Mouse (Mus musculus) lung, postnatal 4 days (tissue): ENCODE results near the gene Zdhhc22.
A peak's percentile ranks its signal among the peaks of the same experiment; 100 is the strongest.

Source experiments
- DNase-seq, 2 experiments: peaks; one replicate each; pipeline ENCODE4 v3.0.0; 2021

The Zdhhc22 gene

DNA sequence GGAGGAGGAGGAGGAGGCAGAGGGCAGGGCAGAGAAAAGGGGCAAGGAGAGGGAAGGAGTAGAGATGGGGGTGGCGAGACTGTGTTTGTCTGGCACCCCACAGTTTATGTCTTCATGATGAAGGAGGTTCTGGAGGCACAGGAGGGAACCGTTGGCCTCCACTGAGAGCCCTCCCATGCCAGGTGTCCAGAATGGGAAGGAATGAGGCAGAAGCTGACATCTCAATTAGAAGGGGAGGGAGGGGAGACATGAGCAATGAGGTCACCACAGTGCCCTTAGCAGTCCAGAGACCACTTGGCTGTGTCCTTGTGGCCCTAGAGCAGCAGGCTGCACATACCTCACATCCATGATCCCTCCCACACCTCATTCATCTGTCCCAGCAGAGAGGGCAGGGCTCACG is 4.5 kb upstream of the Zdhhc22 start:
- DNase-seq = no peak

- no peak for DNase-seq
Observed at GRCm38 (mm10) chr12:86994166-86994565, 3.9 kb upstream of the Zdhhc22 start.

DNA sequence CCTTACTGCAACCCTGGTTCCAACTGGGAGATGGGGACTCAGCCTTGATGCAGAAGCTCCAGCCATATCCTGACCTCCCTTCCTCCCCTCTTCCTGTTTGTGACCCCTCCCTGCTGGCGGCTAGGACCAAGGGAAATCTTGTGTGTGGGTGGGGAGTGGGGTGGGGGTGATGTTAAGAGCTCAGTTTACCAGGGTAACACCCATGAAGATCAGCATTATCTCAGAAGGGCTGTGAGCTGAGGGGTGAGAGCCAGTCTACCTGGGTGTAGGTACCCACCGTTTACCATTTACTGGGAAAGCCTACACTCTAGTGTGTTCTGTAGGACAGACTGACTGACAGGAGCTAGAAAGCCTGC is 503 bp upstream of the Zdhhc22 start:
- no peak for DNase-seq

DNA sequence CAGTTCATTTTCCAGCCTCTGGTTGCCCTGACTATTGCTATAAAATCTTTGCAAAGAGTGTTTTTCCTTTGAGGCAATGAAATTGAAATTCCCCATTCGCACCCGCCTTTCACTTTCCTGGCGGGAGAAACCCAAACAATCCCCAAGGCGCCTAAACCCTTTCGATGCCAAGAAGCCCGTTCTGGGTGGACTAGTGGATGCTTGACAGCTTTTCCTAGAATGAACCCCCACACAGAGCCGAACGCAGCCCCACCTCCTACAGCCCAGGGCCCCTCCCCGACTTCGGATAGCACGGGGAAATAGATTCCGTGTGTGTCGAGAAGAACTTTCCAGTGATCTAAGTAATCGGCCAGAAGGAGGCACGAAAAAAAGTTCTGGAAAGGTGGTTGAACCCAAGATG is 852 bp downstream of the Zdhhc22 start:
- peak in 1 of 2 experiments; percentile 35 for DNase-seq

- no peak for DNase-seq
Observed at GRCm38 (mm10) chr12:86988227-86988626, 2.0 kb downstream of the Zdhhc22 start.

DNA sequence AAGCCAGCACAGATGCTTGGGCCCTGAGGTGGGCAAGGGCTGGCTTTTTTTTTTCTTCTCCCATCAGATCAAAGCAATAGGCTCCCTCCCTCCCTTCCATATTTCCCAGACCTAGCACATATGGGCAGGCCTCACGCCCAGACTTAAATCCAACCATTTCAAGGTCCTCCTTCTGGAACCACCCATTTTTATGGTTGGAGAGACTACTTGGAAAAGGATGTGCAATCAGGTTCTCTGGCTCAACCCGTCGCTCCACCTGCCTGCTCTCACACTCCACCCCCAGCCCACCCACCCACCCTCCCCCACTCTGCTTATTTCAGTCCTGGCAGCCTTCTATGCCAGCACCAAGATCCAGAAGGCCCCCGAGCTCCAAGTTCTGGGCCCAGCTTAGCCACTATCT is 3.7 kb downstream of the Zdhhc22 start:
- no peak for DNase-seq

DNA sequence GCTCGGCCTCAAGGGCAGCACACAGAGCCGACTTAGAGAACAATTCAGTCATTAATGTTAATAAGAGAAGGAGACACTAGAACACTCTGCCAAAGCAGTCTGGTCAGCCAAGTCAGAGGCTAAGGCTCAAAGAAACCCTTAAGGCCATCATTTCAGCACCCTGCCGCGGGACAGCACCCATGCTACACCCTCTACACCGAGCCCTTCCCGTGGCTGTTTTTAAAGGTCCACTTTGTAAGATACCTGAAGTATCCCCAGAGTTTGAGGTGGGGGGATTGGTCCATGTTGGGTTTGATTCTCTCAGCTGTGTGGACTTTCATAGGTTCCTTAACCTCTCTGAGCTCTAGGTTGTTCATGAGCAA is 6.1 kb downstream of the Zdhhc22 start:
- DNase-seq = peak; percentile 43 to 55

DNA sequence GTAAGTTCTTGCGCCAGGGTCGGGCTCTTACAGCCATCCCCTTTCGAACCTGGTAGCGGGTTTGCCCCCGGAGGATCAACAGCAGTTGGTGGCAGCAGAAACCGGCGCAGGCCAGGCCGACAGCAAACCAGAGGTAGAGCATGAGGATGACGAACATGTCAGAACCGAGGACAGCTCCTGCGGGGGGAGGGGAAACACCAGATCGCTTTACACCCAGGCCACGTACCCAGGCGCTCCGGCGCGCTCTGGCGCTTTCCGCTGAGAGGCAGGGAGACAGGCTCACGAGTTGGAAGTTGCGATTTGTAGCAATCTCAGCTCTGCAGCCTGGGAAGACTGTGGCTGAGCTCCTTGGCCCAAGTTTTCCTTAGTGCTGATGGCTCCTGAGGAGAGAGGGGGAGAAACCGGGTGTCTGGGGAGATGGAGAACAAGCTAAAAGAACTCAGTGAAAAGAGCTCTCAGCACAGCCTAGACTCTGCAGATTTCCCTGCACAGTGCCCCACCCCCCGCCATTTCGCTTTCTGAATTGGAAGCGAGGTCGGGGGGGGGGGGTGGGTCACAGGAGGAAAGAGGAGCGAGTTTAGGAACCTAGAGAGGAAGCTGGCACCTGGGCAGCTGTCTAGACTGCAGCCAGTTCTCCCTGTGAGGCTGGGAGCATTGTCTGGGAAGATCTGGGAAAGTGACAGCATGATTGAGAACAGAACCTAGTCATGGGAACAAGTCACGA is 6.6 kb downstream of the Zdhhc22 start:
- peak; percentile 64 to 67 for DNase-seq

DNA sequence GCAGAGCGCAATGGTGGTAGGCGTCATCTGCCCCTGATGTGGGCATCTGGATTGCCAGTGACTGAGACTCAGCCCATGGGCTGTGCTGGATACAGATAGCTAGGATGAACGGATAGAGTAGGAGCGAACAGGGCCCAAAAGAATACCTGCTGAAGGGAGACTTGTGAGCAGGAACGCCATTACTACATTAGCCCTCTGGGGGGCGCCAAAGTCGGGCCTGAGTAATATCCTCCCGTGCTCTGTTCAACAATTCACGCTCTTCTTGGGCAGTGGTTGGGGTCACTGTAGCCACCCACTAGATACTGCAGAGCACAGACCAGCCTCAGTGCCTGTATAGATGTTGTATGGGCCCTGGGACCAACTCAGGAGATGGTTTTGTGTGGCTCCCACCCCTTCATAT is 9.1 kb downstream of the Zdhhc22 start:
- DNase-seq = no peak

GRCm38 (mm10) chr12:86977833-86978232 is 12.4 kb downstream of the Zdhhc22 start:
- DNase-seq = no peak

DNA sequence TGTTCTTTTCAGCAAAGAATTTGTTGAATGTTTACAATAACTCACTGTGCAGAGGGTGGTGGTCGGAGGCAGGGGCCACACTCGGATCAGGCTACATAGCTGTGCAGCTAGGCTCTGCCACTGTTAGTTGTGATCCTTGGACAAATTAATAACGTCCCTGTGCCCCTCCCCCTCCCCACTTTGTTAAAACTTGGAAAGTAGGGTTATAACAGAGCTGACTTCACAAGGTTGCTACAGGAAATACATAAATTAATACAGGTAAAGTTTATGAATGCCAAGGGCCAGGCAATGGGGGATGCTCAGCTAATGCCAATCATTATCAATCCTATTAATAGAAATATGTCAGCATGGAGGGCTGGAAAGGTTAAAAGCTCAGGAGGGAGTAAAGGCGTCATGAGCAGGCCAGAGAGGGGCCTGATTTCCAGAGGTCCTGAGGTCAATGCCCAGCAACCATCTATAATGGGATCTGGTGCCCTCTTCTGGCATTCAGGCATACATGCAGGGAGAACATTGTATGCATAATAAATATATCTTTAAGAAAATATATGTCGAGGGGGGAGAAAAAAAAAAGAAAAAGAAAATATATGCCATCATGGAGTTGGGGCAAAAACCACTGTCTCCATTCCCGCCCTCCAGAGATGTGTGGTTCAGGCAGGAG is 13.6 kb downstream of the Zdhhc22 start:
- no peak for DNase-seq

DNA sequence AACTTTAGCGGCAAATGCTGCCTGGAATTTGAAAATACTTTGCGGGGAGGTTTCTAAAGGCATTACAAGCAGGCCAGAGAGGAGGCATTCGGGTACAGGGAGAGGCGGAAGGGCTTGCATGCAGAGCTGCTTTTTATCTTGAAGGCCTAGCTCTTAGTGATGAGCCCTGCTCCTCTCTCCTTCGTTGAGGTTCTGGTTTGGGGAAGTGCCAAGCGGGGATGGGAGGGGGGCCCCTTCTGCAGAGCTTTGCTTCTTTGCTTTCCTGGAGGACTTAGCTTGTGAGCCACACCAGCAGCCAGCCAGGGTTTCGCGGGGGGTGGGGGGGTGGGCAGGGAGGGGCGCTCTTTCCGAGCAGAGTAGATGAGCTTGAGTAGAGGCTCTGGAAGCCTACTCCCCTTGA is 14.5 kb downstream of the Zdhhc22 start:
- no peak for DNase-seq

DNA sequence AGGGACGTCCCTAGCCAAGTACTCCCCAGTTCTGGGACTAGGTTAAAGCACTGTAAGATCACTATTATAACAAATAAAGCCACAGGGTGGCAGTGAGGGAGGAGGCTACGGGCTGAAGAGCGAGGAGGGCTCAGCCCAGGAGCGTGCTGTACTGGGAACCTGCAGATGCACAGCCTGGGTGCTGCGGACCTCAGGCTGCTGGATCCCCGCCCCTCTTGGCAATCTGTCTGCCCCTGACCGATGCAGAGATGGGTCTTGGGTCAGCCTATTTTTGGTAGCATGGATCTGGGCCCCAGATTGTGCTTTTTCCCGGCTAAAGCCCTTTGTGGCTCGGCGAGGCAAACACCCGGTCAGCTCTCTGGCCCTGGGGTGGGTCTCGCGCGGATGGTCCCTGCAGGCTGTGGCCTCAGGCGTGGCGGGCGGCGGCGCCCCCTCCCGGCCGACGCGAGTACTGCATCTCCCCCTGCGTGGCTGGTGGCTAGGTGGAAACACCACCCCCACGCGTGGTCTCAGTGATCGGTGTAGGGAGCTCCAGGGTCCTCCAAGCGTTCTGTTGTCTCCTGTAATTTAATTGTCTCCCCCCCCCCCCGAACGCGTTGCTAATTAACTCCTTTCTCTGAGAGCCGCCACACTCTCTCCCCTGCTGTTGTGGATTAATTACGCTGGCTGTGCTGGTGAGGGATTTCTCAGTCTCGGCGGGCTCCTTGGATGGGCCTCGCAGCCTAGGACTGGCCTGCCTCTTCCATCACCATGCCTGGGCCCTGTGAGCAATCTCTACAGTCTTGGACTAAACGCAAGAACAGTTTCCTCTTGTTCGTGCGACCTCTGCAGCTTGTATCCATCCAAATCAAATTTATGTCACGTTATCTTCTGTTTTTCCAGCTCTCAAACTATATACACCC is 15.6 kb downstream of the Zdhhc22 start:
- DNase-seq = peak; percentile 77 to 84

GRCm38 (mm10) chr12:86973706-86974105 is 16.5 kb downstream of the Zdhhc22 start:
- no peak for DNase-seq

DNA sequence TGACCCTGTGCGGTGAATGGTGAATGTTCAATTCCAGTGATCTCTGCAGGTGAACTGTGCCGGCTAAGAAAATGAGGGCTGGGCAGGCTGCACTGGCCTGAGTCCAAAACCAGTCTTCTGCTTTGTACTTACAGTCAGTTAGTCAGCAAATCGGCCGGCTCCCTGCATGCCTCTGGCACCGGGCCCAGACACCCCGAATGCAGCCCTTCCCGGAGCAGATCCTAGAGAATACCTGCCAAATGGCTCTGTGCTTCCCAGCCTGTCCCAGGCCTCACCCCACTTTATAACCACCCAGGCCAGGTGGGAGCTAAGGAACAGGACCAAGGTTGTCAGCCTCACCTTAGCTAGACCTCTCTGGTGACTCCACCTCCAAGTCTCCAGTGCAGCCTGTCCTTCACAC is 17.0 kb downstream of the Zdhhc22 start:
- DNase-seq = peak; percentile 68 to 85

DNA sequence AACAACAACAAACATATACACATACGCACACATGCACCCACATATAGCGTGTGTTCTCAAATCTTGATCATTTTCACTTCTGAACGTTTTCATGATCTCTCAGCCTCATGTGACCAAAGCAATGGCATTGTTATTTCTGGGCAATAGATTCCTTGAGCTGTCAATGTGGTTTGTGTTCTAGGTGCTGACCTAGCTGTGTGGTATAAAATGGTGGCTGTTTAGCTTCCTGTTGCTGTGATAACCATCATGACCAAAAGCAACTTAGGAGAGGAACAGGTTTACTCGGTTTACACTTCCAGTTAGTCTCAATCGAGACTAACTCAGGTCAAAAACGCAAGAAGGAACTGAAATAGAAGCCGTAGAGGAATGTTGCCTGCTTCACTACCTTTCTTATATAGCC is 19.1 kb downstream of the Zdhhc22 start:
- no peak for DNase-seq

- peak in 1 of 2 experiments; percentile 1 for DNase-seq
Observed at GRCm38 (mm10) chr12:86969220-86969601, 21.0 kb downstream of the Zdhhc22 start.

DNA sequence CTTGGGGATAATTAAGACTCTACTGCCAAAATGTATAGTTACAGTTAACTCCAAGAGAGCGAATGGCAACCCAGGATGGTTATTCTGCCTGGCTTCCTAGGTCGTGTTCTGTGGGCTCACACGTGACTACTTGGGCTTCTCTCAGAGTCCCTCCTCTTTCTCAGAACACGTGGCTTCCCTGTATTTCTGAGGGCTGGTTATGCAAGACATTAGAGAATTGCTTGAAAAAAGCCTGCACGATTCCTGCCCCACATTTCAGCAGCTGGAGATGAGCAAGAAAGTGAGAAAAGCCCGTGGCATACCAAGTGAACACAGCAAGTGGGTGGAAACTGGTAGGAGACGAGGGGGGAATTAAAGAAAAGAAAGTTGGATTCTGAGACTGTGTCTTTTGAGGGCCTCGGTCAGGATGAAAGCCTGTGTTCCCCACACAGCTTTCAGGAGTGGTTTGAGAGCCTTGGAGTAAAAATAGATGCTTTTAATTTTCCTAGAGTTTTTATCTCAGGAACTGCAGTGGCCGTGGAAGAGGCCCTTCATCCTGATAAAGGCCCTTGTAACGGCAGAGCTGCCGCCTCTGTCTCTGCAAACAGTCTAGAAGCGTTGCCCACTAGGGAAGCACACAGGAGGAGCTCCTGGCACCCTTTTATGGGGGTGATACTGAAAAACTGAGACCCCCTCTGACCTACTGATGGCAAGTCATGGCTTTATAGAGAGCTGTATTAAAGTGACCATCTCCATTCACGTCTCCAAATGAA is 21.6 kb downstream of the Zdhhc22 start:
- DNase-seq = peak in 1 of 2 experiments; percentile 23

DNA sequence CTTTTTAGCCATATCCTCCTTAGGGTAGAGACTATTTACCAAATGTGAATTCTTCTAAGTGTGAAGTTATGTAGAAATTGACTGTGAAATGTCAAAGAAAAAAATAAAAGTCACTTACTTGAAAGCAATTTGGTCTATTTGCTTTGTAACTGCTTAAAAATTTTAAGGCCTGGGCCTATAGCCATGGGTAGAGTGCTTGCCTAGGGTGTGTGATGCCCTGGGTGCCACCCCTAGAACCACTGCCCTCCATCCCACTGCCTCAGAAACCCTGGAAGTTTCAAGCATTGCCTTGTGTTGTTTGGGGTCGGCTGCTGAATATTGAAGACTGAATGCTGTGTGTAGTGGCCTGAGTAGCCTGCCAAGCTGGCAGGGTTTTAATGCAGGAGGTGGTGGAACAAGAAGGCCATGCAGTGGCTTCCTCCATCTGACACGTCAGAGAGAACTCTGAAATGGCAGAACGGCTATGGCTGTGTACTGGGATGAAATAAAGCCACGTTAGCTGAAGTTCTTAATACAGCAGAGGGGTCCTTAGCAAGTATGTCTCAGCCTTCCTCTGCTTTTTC is 24.9 kb downstream of the Zdhhc22 start:
- DNase-seq = peak in 1 of 2 experiments; percentile 30

DNA sequence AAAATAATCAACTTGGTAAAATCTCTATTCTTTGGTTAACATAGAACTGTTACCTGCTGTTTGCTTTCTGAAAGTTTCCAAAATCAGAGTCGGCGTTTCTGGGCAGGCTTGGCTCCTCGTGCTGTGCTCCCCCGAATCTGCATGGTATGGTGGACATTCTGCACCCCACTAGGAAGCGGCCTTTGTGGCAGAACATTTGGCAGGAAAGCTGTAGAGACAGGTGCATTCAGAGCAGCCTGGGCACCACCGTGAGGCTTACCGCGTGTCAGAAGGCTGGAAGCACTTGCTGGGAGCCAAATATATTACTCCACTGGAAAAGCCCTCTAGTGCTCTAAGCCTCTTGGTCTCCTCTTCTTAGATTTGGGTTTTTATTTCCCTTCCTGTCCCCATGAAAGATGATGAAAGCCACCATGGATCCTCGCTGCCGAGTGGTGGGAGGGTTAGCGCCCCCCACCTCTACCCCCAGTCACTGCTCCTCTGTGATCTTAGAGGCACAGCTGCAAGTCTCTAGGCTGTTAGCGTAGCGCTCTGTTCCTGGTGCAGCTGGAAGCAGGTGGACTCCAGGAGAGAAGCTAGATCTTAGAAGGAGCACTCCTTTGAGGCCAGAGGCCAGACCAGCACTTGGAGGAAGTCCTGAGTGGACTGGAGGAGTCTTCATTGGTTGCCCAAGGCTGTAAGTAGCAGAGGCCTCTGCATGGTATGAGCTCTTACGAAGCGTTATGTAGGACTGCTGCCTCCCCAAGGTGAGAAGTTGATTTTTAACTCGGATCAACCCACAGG is 25.8 kb downstream of the Zdhhc22 start:
- peak in 1 of 2 experiments; percentile 57 for DNase-seq

- DNase-seq = peak; percentile 65 to 79
Observed at GRCm38 (mm10) chr12:86961589-86962344, 28.5 kb downstream of the Zdhhc22 start.
